ENCODE assay signal across 23 mouse cellular contexts in the genomic region with DNA sequence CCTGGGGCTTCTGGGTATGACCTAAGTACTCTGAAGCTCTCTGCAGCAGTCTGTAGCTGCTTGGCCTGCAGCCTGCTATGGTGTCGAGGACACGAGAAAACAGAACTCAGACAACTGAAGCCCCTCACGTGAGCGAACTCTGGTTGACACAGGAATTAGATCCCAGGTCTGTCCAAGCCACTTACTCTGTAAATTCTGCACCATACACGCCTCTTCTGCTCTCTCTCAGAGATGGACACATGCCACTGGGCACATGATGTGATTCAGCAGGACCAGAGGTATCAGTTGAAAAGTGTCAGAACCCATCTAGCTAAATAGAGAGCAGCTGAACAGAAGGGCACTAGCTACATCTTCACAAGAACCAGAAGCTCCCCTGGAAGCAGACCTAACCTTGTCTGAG. TPM values are rescaled to one million over a fixed set of nuclear protein-coding genes. Genes with fewer than 3 reads are reported as not detected.
"Had no signal": no experiment of that assay in that cellular context is flagged by ENCODE, and none has a peak within 500 bp of the region (broad histone marks: within the 10 kb centered on the region; RNA-seq: fewer than 3 reads in every experiment).

No protein-coding gene starts in this region.

- H3K4me1 ChIP-seq: megakaryocyte, embryonic 14.5 days had no signal

- H3K27ac ChIP-seq: lung, embryonic 15.5 days; macrophage; midbrain, embryonic 13.5 days; midbrain, embryonic 15.5 days; neural tube, embryonic 12.5 days had no signal

- DNase-seq: lung, adult 2 months; lung, postnatal 14 days; lung, postnatal 36 days; retina, postnatal 1 day; right cerebral cortex, adult 18-20 months; right cerebral cortex, postnatal 25 days; right cerebral cortex, postnatal 4 days; spleen, adult 18-20 months; thymus, adult 18-20 months; thymus, postnatal 14 days; thymus, postnatal 36 days had no signal

- H3K9me3 ChIP-seq: lung, embryonic 15.5 days; megakaryocyte, embryonic 14.5 days; midbrain, embryonic 13.5 days; midbrain, embryonic 15.5 days; neural tube, embryonic 12.5 days had no signal

- H3K4me2 ChIP-seq: lung, embryonic 15.5 days; midbrain, embryonic 11.5 days; midbrain, embryonic 13.5 days; midbrain, embryonic 15.5 days; neural tube, embryonic 12.5 days had no signal

- ATAC-seq: lung, postnatal 0 days; midbrain, embryonic 13.5 days; midbrain, embryonic 15.5 days had no signal

- H3K9ac ChIP-seq: lung, embryonic 15.5 days; midbrain, embryonic 13.5 days; midbrain, embryonic 15.5 days; neural tube, embryonic 12.5 days had no signal

- H3K4me3 ChIP-seq: lung, embryonic 15.5 days; megakaryocyte, embryonic 14.5 days; midbrain, embryonic 13.5 days; midbrain, embryonic 15.5 days; neural tube, embryonic 12.5 days had no signal

RNA-seq across cellular contexts. Expression of a gene that starts 5.0 kb away (rescaled TPM):
- total RNA-seq: megakaryocyte progenitor cell, adult 5-6 weeks; monocyte, adult 5-6 weeks; neutrophil, adult 5-6 weeks had no signal
- polyA plus RNA-seq: macrophage; small intestine, adult 2 months had no signal

RNA-seq across cellular contexts. Expression of a gene that starts 13.3 kb away (rescaled TPM):
- total RNA-seq: monocyte, adult 5-6 weeks; neutrophil, adult 5-6 weeks had no signal

RNA-seq across cellular contexts. Expression of a gene that starts 19.9 kb away (rescaled TPM):
- total RNA-seq: megakaryocyte progenitor cell, adult 5-6 weeks; monocyte, adult 5-6 weeks; neutrophil, adult 5-6 weeks had no signal
- polyA plus RNA-seq: macrophage; midbrain, embryonic 11.5 days; neural tube, embryonic 12.5 days had no signal
